Mouse (Mus musculus): ENCODE measurements around the gene Btg2. TPM values are rescaled to one million over a fixed set of nuclear protein-coding genes. Genes with fewer than 3 reads are reported as not detected.
A peak's percentile ranks its signal among the peaks of the same experiment; 100 is the strongest.

Gene Btg2
- polyA plus RNA-seq, 1 experiment from 2014 or later, result 98.5 TPM

GRCm38 (mm10) chr1:134066554-134066953, 12.4 kb downstream of the Btg2 start:
- no peak overlapping the region for H3K4me3 ChIP-seq (replicated peaks; ENCODE audit: low read length)
- H3K27me3 ChIP-seq (ENCODE audit: control insufficient read depth, insufficient read depth, low read length), result no peaks in the 10 kb centered on the region
- H3K36me3 ChIP-seq (ENCODE audit: control insufficient read depth, insufficient read depth, low read length), result no peaks in the 10 kb centered on the region
- no peaks in the 10 kb centered on the region for H3K9me3 ChIP-seq (replicated peaks; ENCODE audit: control insufficient read depth, low read length)
- WGBS, result 33% methylated on average over 3 of the region's 3 CpGs
- peak overlapping the region; percentile 41; the same call in 1 of the 2 replicates for H3K9ac ChIP-seq (ENCODE audit: low read length)
- H3K4me1 ChIP-seq (ENCODE audit: control insufficient read depth, insufficient read depth, low read length), result peaks cover 74% of the 10 kb centered on the region
- no peak for ATAC-seq (ENCODE audit: insufficient read depth, low FRiP score)
- H3K4me2 ChIP-seq (ENCODE audit: low read depth, low read length), result 0 out of 2 replicates have a peak overlapping the region, but pooled peaks have one; percentile 10
- H3K27ac ChIP-seq (ENCODE audit: low read length), result peak overlapping the region; percentile 100

- H3K4me1 ChIP-seq (ENCODE audit: control insufficient read depth, insufficient read depth, low read length), result peaks cover 73% of the 10 kb centered on the region
- no peak overlapping the region for H3K9ac ChIP-seq (ENCODE audit: low read length)
- 27% methylated on average over 4 of the region's 4 CpGs for WGBS
- no peaks in the 10 kb centered on the region for H3K27me3 ChIP-seq (ENCODE audit: control insufficient read depth, insufficient read depth, low read length)
- H3K4me2 ChIP-seq (ENCODE audit: low read depth, low read length), result no peak overlapping the region
- H3K9me3 ChIP-seq (replicated peaks; ENCODE audit: control insufficient read depth, low read length), result no peaks in the 10 kb centered on the region
- peak overlapping the region; percentile 100 for H3K27ac ChIP-seq (ENCODE audit: low read length)
- no peaks in the 10 kb centered on the region for H3K36me3 ChIP-seq (ENCODE audit: control insufficient read depth, insufficient read depth, low read length)
- no peak overlapping the region for H3K4me3 ChIP-seq (replicated peaks; ENCODE audit: low read length)
- no peak for ATAC-seq (ENCODE audit: insufficient read depth, low FRiP score)
Measured at GRCm38 (mm10) chr1:134065241-134065809, 13.6 kb downstream of the Btg2 start.

GRCm38 (mm10) chr1:134064296-134064831, 14.6 kb downstream of the Btg2 start:
- WGBS, result 91% methylated on average over 2 of the region's 2 CpGs

GRCm38 (mm10) chr1:134063773-134064125, 15.2 kb downstream of the Btg2 start:
- peak overlapping the region; percentile 49 for H3K4me2 ChIP-seq (ENCODE audit: low read depth, low read length)
- no peak for ATAC-seq (ENCODE audit: insufficient read depth, low FRiP score)
- peak overlapping the region; percentile 77 for H3K9ac ChIP-seq (ENCODE audit: low read length)
- H3K27me3 ChIP-seq (ENCODE audit: control insufficient read depth, insufficient read depth, low read length), result no peaks in the 10 kb centered on the region
- no peaks in the 10 kb centered on the region for H3K9me3 ChIP-seq (replicated peaks; ENCODE audit: control insufficient read depth, low read length)
- 17% methylated on average over 9 of the region's 9 CpGs for WGBS
- H3K4me3 ChIP-seq (replicated peaks; ENCODE audit: low read length), result peak overlapping the region; percentile 20; the same call in 1 of the 2 replicates
- H3K4me1 ChIP-seq (ENCODE audit: control insufficient read depth, insufficient read depth, low read length), result peaks cover 69% of the 10 kb centered on the region
- peak overlapping the region; percentile 100 for H3K27ac ChIP-seq (ENCODE audit: low read length)
- no peaks in the 10 kb centered on the region for H3K36me3 ChIP-seq (ENCODE audit: control insufficient read depth, insufficient read depth, low read length)

More at GRCm38 (mm10) chr1:134064296-134064831, 14.6 kb downstream of the Btg2 start:
- no peak overlapping the region for H3K4me3 ChIP-seq (replicated peaks; ENCODE audit: low read length)
- H3K4me2 ChIP-seq (ENCODE audit: low read depth, low read length), result no peak overlapping the region
- no peak for ATAC-seq (ENCODE audit: insufficient read depth, low FRiP score)
- peaks cover 72% of the 10 kb centered on the region for H3K4me1 ChIP-seq (ENCODE audit: control insufficient read depth, insufficient read depth, low read length)
- no peaks in the 10 kb centered on the region for H3K36me3 ChIP-seq (ENCODE audit: control insufficient read depth, insufficient read depth, low read length)
- H3K27me3 ChIP-seq (ENCODE audit: control insufficient read depth, insufficient read depth, low read length), result no peaks in the 10 kb centered on the region
- peak overlapping the region; percentile 100 for H3K27ac ChIP-seq (ENCODE audit: low read length)
- H3K9ac ChIP-seq (ENCODE audit: low read length), result peak overlapping the region; percentile 21; the same call in 1 of the 2 replicates
- no peaks in the 10 kb centered on the region for H3K9me3 ChIP-seq (replicated peaks; ENCODE audit: control insufficient read depth, low read length)

- no peaks in the 10 kb centered on the region for H3K27me3 ChIP-seq (ENCODE audit: control insufficient read depth, insufficient read depth, low read length)
- H3K36me3 ChIP-seq (ENCODE audit: control insufficient read depth, insufficient read depth, low read length), result no peaks in the 10 kb centered on the region
- 7% methylated on average over 33 of the region's 33 CpGs for WGBS
- no peaks in the 10 kb centered on the region for H3K9me3 ChIP-seq (replicated peaks; ENCODE audit: control insufficient read depth, low read length)
- H3K4me3 ChIP-seq (replicated peaks; ENCODE audit: low read length), result peak overlapping the region; percentile 20; the same call in 1 of the 2 replicates
- peak overlapping the region; percentile 77 for H3K9ac ChIP-seq (ENCODE audit: low read length)
- H3K27ac ChIP-seq (ENCODE audit: low read length), result peak overlapping the region; percentile 100
- H3K4me1 ChIP-seq (ENCODE audit: control insufficient read depth, insufficient read depth, low read length), result peaks cover 69% of the 10 kb centered on the region
- ATAC-seq (ENCODE audit: insufficient read depth, low FRiP score), result 0 out of 2 replicates have a peak, but pooled peaks have one; percentile 1
- H3K4me2 ChIP-seq (ENCODE audit: low read depth, low read length), result peak overlapping the region; percentile 49
Measured at GRCm38 (mm10) chr1:134063086-134063772, 15.7 kb downstream of the Btg2 start.

- H3K9ac ChIP-seq (ENCODE audit: low read length), result peak overlapping the region; percentile 77
- no peak for ATAC-seq (ENCODE audit: insufficient read depth, low FRiP score)
Measured at GRCm38 (mm10) chr1:134062411-134063085, 16.4 kb downstream of the Btg2 start.

GRCm38 (mm10) chr1:134061915-134062314, 17.0 kb downstream of the Btg2 start:
- Histone ChIP-seq H3K27ac (ENCODE audit: low read length) (peak overlapping the region; percentile 100), H3K9me3 (replicated peaks; ENCODE audit: control insufficient read depth, low read length) (no peaks in the 10 kb centered on the region), H3K36me3 (ENCODE audit: control insufficient read depth, insufficient read depth, low read length) (no peaks in the 10 kb centered on the region), H3K4me3 (replicated peaks; ENCODE audit: low read length) (no peak overlapping the region), H3K9ac (ENCODE audit: low read length) (peak overlapping the region; percentile 71), H3K4me1 (ENCODE audit: control insufficient read depth, insufficient read depth, low read length) (peaks cover 62% of the 10 kb centered on the region), H3K4me2 (ENCODE audit: low read depth, low read length) (peak overlapping the region; percentile 72), H3K27me3 (ENCODE audit: control insufficient read depth, insufficient read depth, low read length) (no peaks in the 10 kb centered on the region)
- WGBS, result 61% methylated on average over 3 of the region's 3 CpGs
- no peak for ATAC-seq (ENCODE audit: insufficient read depth, low FRiP score)

More at GRCm38 (mm10) chr1:134062411-134063085, 16.4 kb downstream of the Btg2 start:
- 19% methylated on average over 11 of the region's 11 CpGs for WGBS
- no peak overlapping the region; the same call in 1 of the 2 replicates for H3K4me3 ChIP-seq (replicated peaks; ENCODE audit: low read length)
- H3K27me3 ChIP-seq (ENCODE audit: control insufficient read depth, insufficient read depth, low read length), result no peaks in the 10 kb centered on the region
- no peaks in the 10 kb centered on the region for H3K36me3 ChIP-seq (ENCODE audit: control insufficient read depth, insufficient read depth, low read length)
- H3K4me1 ChIP-seq (ENCODE audit: control insufficient read depth, insufficient read depth, low read length), result peaks cover 67% of the 10 kb centered on the region
- H3K4me2 ChIP-seq (ENCODE audit: low read depth, low read length), result peak overlapping the region; percentile 49
- H3K9me3 ChIP-seq (replicated peaks; ENCODE audit: control insufficient read depth, low read length), result no peaks in the 10 kb centered on the region
- peak overlapping the region; percentile 100 for H3K27ac ChIP-seq (ENCODE audit: low read length)

- peak overlapping the region; percentile 71 for H3K9ac ChIP-seq (ENCODE audit: low read length)
- peak; percentile 92 for ATAC-seq (ENCODE audit: insufficient read depth, low FRiP score)
- H3K36me3 ChIP-seq (ENCODE audit: control insufficient read depth, insufficient read depth, low read length), result no peaks in the 10 kb centered on the region
- WGBS, result 2% methylated on average over 31 of the region's 31 CpGs
- peak overlapping the region; percentile 40 for H3K4me3 ChIP-seq (replicated peaks; ENCODE audit: low read length)
- no peaks in the 10 kb centered on the region for H3K27me3 ChIP-seq (ENCODE audit: control insufficient read depth, insufficient read depth, low read length)
- H3K27ac ChIP-seq (ENCODE audit: low read length), result peak overlapping the region; percentile 100
- peak overlapping the region; percentile 72 for H3K4me2 ChIP-seq (ENCODE audit: low read depth, low read length)
- peaks cover 60% of the 10 kb centered on the region for H3K4me1 ChIP-seq (ENCODE audit: control insufficient read depth, insufficient read depth, low read length)
- no peaks in the 10 kb centered on the region for H3K9me3 ChIP-seq (replicated peaks; ENCODE audit: control insufficient read depth, low read length)
Measured at GRCm38 (mm10) chr1:134060849-134061569, 17.9 kb downstream of the Btg2 start.

All from stomach, embryonic 16.5 days (tissue).